Mouse (Mus musculus): ENCODE data around the gene Insig1.

- TF ChIP-seq CTCF (IDR thresholded peaks at IDR 0.05; ENCODE audit: low read depth, low read length) (no peak), POLR2A (IDR thresholded peaks at IDR 0.05; ENCODE audit: insufficient read depth, low read length) (no peak)
Measured at GRCm38 (mm10) chr5:28031577-28032236, 39.5 kb upstream of the Insig1 start.
